Mouse (Mus musculus) frontal cortex, adult 2 months (tissue): ENCODE measurements around the gene Kcnh4. TPM values are rescaled to one million over a fixed set of nuclear protein-coding genes. Genes with fewer than 3 reads are reported as not detected.

Experiments used
- DNase-seq, 2 experiments: peaks; one replicate each; pipeline ENCODE4 v3.0.0; 2022; ENCODE audit warnings: low spot score in 1 of 2; ENCODE audit errors: extremely low spot score in 1 of 2
- polyA plus RNA-seq: library from polyadenylated mRNA; depleted of rRNA; stranded (reverse); fragments of >200 nt; gene quantifications from 2 replicates; pipeline ENCODE4 v1.2.3, GENCODE M21; 2012

Kcnh4 gene
- polyA plus RNA-seq, 1 experiment: 15.8 TPM

- DNase-seq: no peak
These were observed 23.6 kb downstream of the Kcnh4 start for GRCm38 (mm10) chr11:100735954-100736745.

GRCm38 (mm10) chr11:100735134-100735865, 24.4 kb downstream of the Kcnh4 start:
- DNase-seq: no peak

GRCm38 (mm10) chr11:100730477-100731205, 29.1 kb downstream of the Kcnh4 start:
- DNase-seq: no peak

GRCm38 (mm10) chr11:100729976-100730375, 29.8 kb downstream of the Kcnh4 start:
- DNase-seq: no peak

- no peak for DNase-seq
These were observed 31.1 kb downstream of the Kcnh4 start for GRCm38 (mm10) chr11:100728601-100729000.

- DNase-seq: no peak
These were observed 32.5 kb downstream of the Kcnh4 start for GRCm38 (mm10) chr11:100727201-100727600.

GRCm38 (mm10) chr11:100724919-100725512, 34.7 kb downstream of the Kcnh4 start:
- DNase-seq: no peak

GRCm38 (mm10) chr11:100722493-100723028, 37.2 kb downstream of the Kcnh4 start:
- no peak for DNase-seq

- DNase-seq: no peak
These were observed 37.8 kb downstream of the Kcnh4 start for GRCm38 (mm10) chr11:100721776-100722492.

GRCm38 (mm10) chr11:100721254-100721653, 38.5 kb downstream of the Kcnh4 start:
- peak in 1 of 2 experiments; percentile 53 for DNase-seq

GRCm38 (mm10) chr11:100720345-100720744, 39.4 kb downstream of the Kcnh4 start:
- peak in 1 of 2 experiments; percentile 58 for DNase-seq

GRCm38 (mm10) chr11:100719893-100720292, 39.8 kb downstream of the Kcnh4 start:
- DNase-seq: no peak

GRCm38 (mm10) chr11:100719312-100719711, 40.4 kb downstream of the Kcnh4 start:
- DNase-seq: peak in 1 of 2 experiments; percentile 73

GRCm38 (mm10) chr11:100718866-100719265, 40.9 kb downstream of the Kcnh4 start:
- peak in 1 of 2 experiments; percentile 36 for DNase-seq

GRCm38 (mm10) chr11:100718462-100718861, 41.3 kb downstream of the Kcnh4 start:
- no peak for DNase-seq

GRCm38 (mm10) chr11:100716649-100717048, 43.1 kb downstream of the Kcnh4 start:
- peak in 1 of 2 experiments; percentile 63 for DNase-seq

- no peak for DNase-seq
These were observed 44.8 kb downstream of the Kcnh4 start for GRCm38 (mm10) chr11:100714948-100715347.

- DNase-seq: peak; percentile 69 to 92
These were observed 45.2 kb downstream of the Kcnh4 start for GRCm38 (mm10) chr11:100714534-100714915.

GRCm38 (mm10) chr11:100713735-100714533, 45.8 kb downstream of the Kcnh4 start, which contains the start of gene Hspb9:
Hspb9 (plus strand) TSS chr11:100713850.
- DNase-seq: peak in 1 of 2 experiments; percentile 70
